Comparison of ENCODE assay signal across 8 mouse cellular contexts in genomic region chr1:161195541-161196351, GRCm38 (mm10). TPM values are rescaled to one million over a fixed set of nuclear protein-coding genes. Genes with fewer than 3 reads are reported as not detected.
DNase-seq lines count a peak whose midpoint lies in the region; ATAC-seq and TF ChIP-seq lines count a peak whose summit lies in the region.

No protein-coding gene starts in this region.

- ATAC-seq in forebrain, embryonic 13.5 days = peak; percentile 98
- peak; percentile 99 for ATAC-seq in heart, postnatal 0 days (ENCODE audit: insufficient read depth, low read depth)
- peak; percentile 95 for ATAC-seq in liver, embryonic 14.5 days (ENCODE audit: insufficient read depth)
- peak; percentile 98 for ATAC-seq in neural tube, embryonic 11.5 days (ENCODE audit: insufficient read depth, low FRiP score, low TSS enrichment)

- no peaks in the 10 kb centered on the region for H3K79me2 ChIP-seq in MEL (ENCODE audit: control insufficient read depth, insufficient read depth, low read length, poor library complexity)

- H3K27ac ChIP-seq in MEL (ENCODE audit: control insufficient read depth, low read depth, low read length) = peak overlapping the region; percentile 46; the same call in 1 of the 2 replicates
- peak overlapping the region; percentile 51 for H3K27ac ChIP-seq in forebrain, embryonic 13.5 days
- peak overlapping the region; percentile 59 for H3K27ac ChIP-seq in heart, postnatal 0 days (ENCODE audit: low read depth)
- H3K27ac ChIP-seq in liver, embryonic 14.5 days = peak overlapping the region; percentile 29; the same call in 1 of the 2 replicates
- no peak overlapping the region for H3K27ac ChIP-seq in neural tube, embryonic 11.5 days (ENCODE audit: low read depth, low read length)

- H3K4me3 ChIP-seq in MEL (ENCODE audit: control insufficient read depth in 1 of 2, insufficient read depth in 1 of 2, low read depth in 2 of 2, low read length in 2 of 2) = peak overlapping the region; percentile 92 to 94
- H3K4me3 ChIP-seq in forebrain, embryonic 13.5 days = peak overlapping the region; percentile 40
- peak overlapping the region; percentile 57 for H3K4me3 ChIP-seq in heart, postnatal 0 days (ENCODE audit: low read depth, low read length)
- H3K4me3 ChIP-seq in liver, embryonic 14.5 days (ENCODE audit: insufficient read depth in 1 of 2, low read depth in 2 of 2, low read length in 2 of 2) = peak overlapping the region; percentile 62 to 80
- peak overlapping the region; percentile 48 for H3K4me3 ChIP-seq in neural tube, embryonic 11.5 days (ENCODE audit: low read depth, low read length)

- H3K27me3 ChIP-seq in MEL (ENCODE audit: control insufficient read depth in 1 of 2, insufficient read depth in 2 of 2, low read length in 2 of 2) = no peaks in the 10 kb centered on the region
- H3K27me3 ChIP-seq in forebrain, embryonic 13.5 days = no peaks in the 10 kb centered on the region
- no peaks in the 10 kb centered on the region for H3K27me3 ChIP-seq in heart, postnatal 0 days (ENCODE audit: control insufficient read depth, insufficient read depth, low read length)
- no peaks in the 10 kb centered on the region for H3K27me3 ChIP-seq in liver, embryonic 14.5 days (ENCODE audit: control insufficient read depth, insufficient read depth, low read length)
- H3K27me3 ChIP-seq in neural tube, embryonic 11.5 days (ENCODE audit: control insufficient read depth, insufficient read depth, low read length) = no peaks in the 10 kb centered on the region

- no peak for TF ChIP-seq POLR2A in MEL (IDR thresholded peaks at IDR 0.05; ENCODE audit: control insufficient read depth in 1 of 2, insufficient read depth in 1 of 2, low read depth in 1 of 2, low read length in 2 of 2, poor library complexity in 1 of 2)

- DNase-seq in MEL (ENCODE audit: low read depth, low spot score) = peak; percentile 94
- DNase-seq in cerebellum, adult 11 months = peak; percentile 58
- peak; percentile 92 for DNase-seq in heart, postnatal 0 days (ENCODE audit: low spot score)
- peak; percentile 85 to 87 for DNase-seq in kidney, postnatal 36 days
- DNase-seq in liver, embryonic 14.5 days (ENCODE audit: low read depth in 3 of 3, low spot score in 3 of 3) = peak; percentile 42 to 61 (median 54)
- DNase-seq in neural tube, embryonic 11.5 days (ENCODE audit: low spot score) = peak; percentile 79
- peak; percentile 62 for DNase-seq in telencephalon, adult 2 months (ENCODE audit: low read depth, low spot score)

- no peaks in the 10 kb centered on the region for H3K9me3 ChIP-seq in MEL (replicated peaks; ENCODE audit: insufficient read depth, low read length)
- no peaks in the 10 kb centered on the region for H3K9me3 ChIP-seq in forebrain, embryonic 13.5 days (replicated peaks)
- no peaks in the 10 kb centered on the region for H3K9me3 ChIP-seq in heart, postnatal 0 days (replicated peaks; ENCODE audit: control insufficient read depth, low read length)
- H3K9me3 ChIP-seq in liver, embryonic 14.5 days (ENCODE audit: control insufficient read depth, low read length) = no peaks in the 10 kb centered on the region
- H3K9me3 ChIP-seq in neural tube, embryonic 11.5 days (ENCODE audit: control insufficient read depth, low read length) = no peaks in the 10 kb centered on the region

- peaks cover 0 to 9% of the 10 kb centered on the region in 2 experiments; a peak in 2 of 4 replicates for H3K36me3 ChIP-seq in MEL (ENCODE audit: control insufficient read depth in 1 of 2, insufficient read depth in 2 of 2, low read length in 2 of 2)
- no peaks in the 10 kb centered on the region for H3K36me3 ChIP-seq in forebrain, embryonic 13.5 days (ENCODE audit: poor library complexity, severe bottlenecking)
- H3K36me3 ChIP-seq in heart, postnatal 0 days (replicated peaks; ENCODE audit: control insufficient read depth, insufficient read depth, low read length) = no peaks in the 10 kb centered on the region
- no peaks in the 10 kb centered on the region for H3K36me3 ChIP-seq in liver, embryonic 14.5 days (replicated peaks; ENCODE audit: control insufficient read depth, insufficient read depth, low read depth)
- H3K36me3 ChIP-seq in neural tube, embryonic 11.5 days (ENCODE audit: control insufficient read depth, insufficient read depth, low read length) = no peaks in the 10 kb centered on the region

- under 1% methylated on average over 16 of the region's 16 CpGs for WGBS in forebrain, embryonic 13.5 days
- under 1% methylated on average over 16 of the region's 16 CpGs for WGBS in heart, postnatal 0 days
- under 1% methylated on average over 16 of the region's 16 CpGs for WGBS in liver, embryonic 14.5 days (ENCODE audit: insufficient replicate concordance)
- under 1% methylated on average over 16 of the region's 16 CpGs for WGBS in neural tube, embryonic 11.5 days

- peaks cover 4 to 11% of the 10 kb centered on the region in 2 experiments; a peak in 3 of 4 replicates for H3K4me1 ChIP-seq in MEL (ENCODE audit: control insufficient read depth in 1 of 2, insufficient read depth in 2 of 2, low read length in 2 of 2)
- peaks cover 16% of the 10 kb centered on the region; the same call in 1 of the 2 replicates for H3K4me1 ChIP-seq in forebrain, embryonic 13.5 days
- no peaks in the 10 kb centered on the region for H3K4me1 ChIP-seq in heart, postnatal 0 days (ENCODE audit: control insufficient read depth, insufficient read depth)
- peaks cover 0 to 3% of the 10 kb centered on the region in 2 experiments; a peak in 1 of 4 replicates for H3K4me1 ChIP-seq in liver, embryonic 14.5 days (replicated peaks; ENCODE audit: control insufficient read depth in 2 of 2, insufficient read depth in 2 of 2, low read length in 1 of 2)
- H3K4me1 ChIP-seq in neural tube, embryonic 11.5 days (ENCODE audit: control insufficient read depth, insufficient read depth, low read length) = no peaks in the 10 kb centered on the region

- TF ChIP-seq EP300 in MEL (IDR thresholded peaks at IDR 0.05; ENCODE audit: low read depth in 1 of 2, low read length in 2 of 2) = no peak
- TF ChIP-seq EP300 in heart, postnatal 0 days (IDR thresholded peaks at IDR 0.05; ENCODE audit: low read depth) = no peak
- no peak for TF ChIP-seq EP300 in liver, embryonic 14.5 days (IDR thresholded peaks at IDR 0.05; ENCODE audit: low read depth)

- H3K4me2 ChIP-seq in forebrain, embryonic 13.5 days = peak overlapping the region; percentile 57
- H3K4me2 ChIP-seq in heart, postnatal 0 days (ENCODE audit: low read depth, low read length) = peak overlapping the region; percentile 67
- peak overlapping the region; percentile 90 for H3K4me2 ChIP-seq in liver, embryonic 14.5 days (ENCODE audit: low read depth)
- H3K4me2 ChIP-seq in neural tube, embryonic 11.5 days (ENCODE audit: low read depth) = peak overlapping the region; percentile 70

- TF ChIP-seq RAD21 in MEL (IDR thresholded peaks at IDR 0.05; ENCODE audit: low read depth, low read length) = peak; percentile 85

- peak; percentile 45 to 83 (median 76) for TF ChIP-seq CTCF in MEL (IDR thresholded peaks at IDR 0.05 in 2 of 3, conservative IDR thresholded peaks at IDR 0.05 in 1 of 3; ENCODE audit: control insufficient read depth in 1 of 3, insufficient read depth in 1 of 3, low read depth in 2 of 3, low read length in 3 of 3, poor library complexity in 1 of 3, severe bottlenecking in 1 of 3)
- peak; percentile 83 for TF ChIP-seq CTCF in heart, postnatal 0 days (IDR thresholded peaks at IDR 0.05; ENCODE audit: low read depth)
- TF ChIP-seq CTCF in liver, embryonic 14.5 days (IDR thresholded peaks at IDR 0.05; ENCODE audit: low read depth) = peak; percentile 86

- H3K9ac ChIP-seq in MEL (ENCODE audit: control insufficient read depth, low read depth, low read length, poor library complexity, severe bottlenecking) = peak overlapping the region; percentile 76
- H3K9ac ChIP-seq in forebrain, embryonic 13.5 days = peak overlapping the region; percentile 37
- 0 out of 2 replicates have a peak overlapping the region, but pooled peaks have one; percentile 27 for H3K9ac ChIP-seq in heart, postnatal 0 days (replicated peaks; ENCODE audit: low read depth, low read length)
- peak overlapping the region; percentile 68 for H3K9ac ChIP-seq in liver, embryonic 14.5 days (replicated peaks)
- peak overlapping the region; percentile 49 for H3K9ac ChIP-seq in neural tube, embryonic 11.5 days (ENCODE audit: low read length)

RNA-seq across cellular contexts. Expression of gene Tex50, which starts 36.6 kb away (rescaled TPM):
- not detected in 2 replicates for total RNA-seq in MEL (2012; rRNA removed)
- not detected for polyA plus RNA-seq in MEL (2012; ENCODE audit: insufficient read depth in 1 of 2, insufficient read length in 2 of 2, low read depth in 1 of 2, low replicate concordance in 2 of 2, missing spikeins in 1 of 2)
- 0.54 and 0.65 TPM in 2 replicates for polyA plus RNA-seq in forebrain, embryonic 13.5 days (2015; fragmentation: Nextera tagmentation; extraction: Ambion mirVana)
- not detected in 2 replicates for total RNA-seq in heart, postnatal 0 days (2014; rRNA removed; ENCODE audit: low replicate concordance)
- not detected in 2 replicates for polyA plus RNA-seq in heart, postnatal 0 days (2015; fragmentation: Nextera tagmentation; extraction: Ambion mirVana)
- polyA plus RNA-seq in liver, embryonic 14.5 days (2012; rRNA removed) = not detected in 2 replicates
- polyA plus RNA-seq in liver, embryonic 14.5 days (2014; fragmentation: Nextera tagmentation; extraction: Ambion mirVana) = not detected in 2 replicates
- not detected in 2 replicates for polyA plus RNA-seq in neural tube, embryonic 11.5 days (2014; fragmentation: Nextera tagmentation; extraction: Ambion mirVana)

RNA-seq across cellular contexts. Expression of gene Ankrd45, which starts 53.3 kb away (rescaled TPM):
- not detected in 2 replicates for total RNA-seq in MEL (2012; rRNA removed)
- not detected for polyA plus RNA-seq in MEL (2012; ENCODE audit: insufficient read depth in 1 of 2, insufficient read length in 2 of 2, low read depth in 1 of 2, low replicate concordance in 2 of 2, missing spikeins in 1 of 2)
- 12.6 and 13.0 TPM in 2 replicates for polyA plus RNA-seq in forebrain, embryonic 13.5 days (2015; fragmentation: Nextera tagmentation; extraction: Ambion mirVana)
- total RNA-seq in heart, postnatal 0 days (2014; rRNA removed; ENCODE audit: low replicate concordance) = 5.1 and 5.9 TPM in 2 replicates
- polyA plus RNA-seq in heart, postnatal 0 days (2015; fragmentation: Nextera tagmentation; extraction: Ambion mirVana) = 2.6 and 3.0 TPM in 2 replicates
- 0.02 TPM in 2 replicates for polyA plus RNA-seq in liver, embryonic 14.5 days (2012; rRNA removed)
- polyA plus RNA-seq in liver, embryonic 14.5 days (2014; fragmentation: Nextera tagmentation; extraction: Ambion mirVana) = 0.09 TPM in 1 of 2 replicates, not detected in the other
- polyA plus RNA-seq in neural tube, embryonic 11.5 days (2014; fragmentation: Nextera tagmentation; extraction: Ambion mirVana) = 3.5 and 5.5 TPM in 2 replicates

RNA-seq across cellular contexts. Expression of gene Prdx6, which starts 55.3 kb away (rescaled TPM):
- total RNA-seq in MEL (2012; rRNA removed) = 155 and 210 TPM in 2 replicates
- 100 to 1,000 TPM in 1 of 2 experiments, not detected in 1; 300 TPM for polyA plus RNA-seq in MEL (2012; ENCODE audit: insufficient read depth in 1 of 2, insufficient read length in 2 of 2, low read depth in 1 of 2, low replicate concordance in 2 of 2, missing spikeins in 1 of 2)
- 345 and 360 TPM in 2 replicates for polyA plus RNA-seq in forebrain, embryonic 13.5 days (2015; fragmentation: Nextera tagmentation; extraction: Ambion mirVana)
- total RNA-seq in heart, postnatal 0 days (2014; rRNA removed; ENCODE audit: low replicate concordance) = 195 and 219 TPM in 2 replicates
- polyA plus RNA-seq in heart, postnatal 0 days (2015; fragmentation: Nextera tagmentation; extraction: Ambion mirVana) = 311 and 322 TPM in 2 replicates
- 63.6 and 106 TPM in 2 replicates for polyA plus RNA-seq in liver, embryonic 14.5 days (2012; rRNA removed)
- polyA plus RNA-seq in liver, embryonic 14.5 days (2014; fragmentation: Nextera tagmentation; extraction: Ambion mirVana) = 341 and 350 TPM in 2 replicates
- polyA plus RNA-seq in neural tube, embryonic 11.5 days (2014; fragmentation: Nextera tagmentation; extraction: Ambion mirVana) = 457 and 477 TPM in 2 replicates

Comparison
In these comparisons a context has a peak if more than half of its experiments do, and no peak if none do; other contexts are left out.
1. H3K4me3 ChIP-seq: peak in every context shown above with its lines; median percentile 93 in MEL; 71 in liver, embryonic 14.5 days; 57 in heart, postnatal 0 days; 48 in neural tube, embryonic 11.5 days; 40 in forebrain, embryonic 13.5 days.